Mouse (Mus musculus) liver, embryonic 16.5 days (tissue): ENCODE measurements around the gene Cpne5. TPM values are rescaled to one million over a fixed set of nuclear protein-coding genes. Genes with fewer than 3 reads are reported as not detected.
A peak's percentile ranks its signal among the peaks of the same experiment; 100 is the strongest.
"Not testable (repeated sequence)": the region's sequence is repeated elsewhere in the genome, so short reads cannot be mapped to it uniquely, and the experiment has no call there.

Experiments
- ATAC-seq: fragments of 200-750 bp; cut with Nextera tagmentation; 2 replicates; pipeline ENCODE4 v1.8.0; 2017; ENCODE audit warnings: low read depth, mild to moderate bottlenecking, moderate number of reproducible peaks, moderate library complexity
- H3K27ac ChIP-seq: fragments of 300-500 bp; sonication (generic); 2 replicates; pipeline ENCODE4 v1.5.1; 2014; ENCODE audit warnings: mild to moderate bottlenecking, low read length
- H3K27me3 ChIP-seq: fragments of 300-500 bp; sonication (generic); 2 replicates; pipeline ENCODE4 v1.6.1; 2014; ENCODE audit warnings: low read depth, low read length, mixed read lengths; ENCODE audit not compliant: control insufficient read depth, insufficient read depth
- H3K36me3 ChIP-seq: fragments of 300-500 bp; sonication (generic); 2 replicates; pipeline ENCODE4 v1.6.1; 2014; ENCODE audit warnings: mild to moderate bottlenecking; ENCODE audit not compliant: control insufficient read depth, insufficient read depth
- H3K4me1 ChIP-seq: fragments of 300-500 bp; sonication (generic); 2 replicates; pipeline ENCODE4 v1.6.1; 2014; ENCODE audit warnings: low read depth, low read length, mixed read lengths; ENCODE audit not compliant: control insufficient read depth
- H3K4me2 ChIP-seq: fragments of 300-500 bp; sonication (generic); 2 replicates; pipeline ENCODE4 v1.6.1; 2014; ENCODE audit warnings: low read depth, low read length, mixed read lengths
- H3K4me3 ChIP-seq: fragments of 300-500 bp; sonication (generic); 2 replicates; pipeline ENCODE4 v1.5.1; 2014; ENCODE audit warnings: low read depth, mild to moderate bottlenecking, low read length
- H3K9ac ChIP-seq: fragments of 300-500 bp; sonication (generic); 2 replicates; pipeline ENCODE4 v1.6.1; 2014; ENCODE audit warnings: low read depth, low read length
- H3K9me3 ChIP-seq: fragments of 300-500 bp; sonication (generic); replicated peaks from 2 replicates; pipeline ENCODE4 v1.6.1; 2016; ENCODE audit warnings: low read length; ENCODE audit not compliant: control insufficient read depth
- WGBS: fragments of 180-500 bp; shearing (Covaris S2); extraction: QIAGEN DNeasy Blood & Tissue Kit; methylation state at CpG from one replicate; pipeline ENCODE4 v1.1.7; 2014; ENCODE audit not compliant: insufficient replicate concordance; 5-methylcytosine and 5-hydroxymethylcytosine counted together
- polyA plus RNA-seq: library from polyadenylated mRNA; unstranded; fragments of >200 nt; fragmentation: Nextera tagmentation; extraction: Ambion mirVana; gene quantifications from 2 replicates; pipeline ENCODE4 v1.2.1, GENCODE M21; 2015

Cpne5 gene
- polyA plus RNA-seq, 1 experiment from 2014 or later = 0.24 TPM

- ATAC-seq = no peak
- H3K36me3 ChIP-seq = peaks cover 24% of the 10 kb centered on the region
- H3K27me3 ChIP-seq = no peaks in the 10 kb centered on the region
- 85% methylated on average over 15 of the region's 15 CpGs for WGBS
- H3K27ac ChIP-seq = no peak overlapping the region
- H3K9me3 ChIP-seq = no peaks in the 10 kb centered on the region
- no peak overlapping the region for H3K9ac ChIP-seq
- H3K4me2 ChIP-seq = no peak overlapping the region
- peaks cover 55% of the 10 kb centered on the region for H3K4me1 ChIP-seq
- no peak overlapping the region for H3K4me3 ChIP-seq
Observed at GRCm38 (mm10) chr17:29260501-29260900, 22.5 kb upstream of the Cpne5 start.

GRCm38 (mm10) chr17:29259489-29259888 lies 21.5 kb upstream of the Cpne5 start:
- Histone ChIP-seq H3K4me1 (peaks cover 49% of the 10 kb centered on the region), H3K4me3 (no peak overlapping the region), H3K9me3 (no peaks in the 10 kb centered on the region), H3K27ac (0 out of 2 replicates have a peak overlapping the region, but pooled peaks have one; percentile 20), H3K27me3 (no peaks in the 10 kb centered on the region), H3K9ac (no peak overlapping the region; the same call in 1 of the 2 replicates), H3K4me2 (no peak overlapping the region), H3K36me3 (peaks cover 27% of the 10 kb centered on the region)
- 3% methylated on average over 3 of the region's 3 CpGs for WGBS
- ATAC-seq = peak; percentile 33; the same call in 1 of the 2 replicates

DNA sequence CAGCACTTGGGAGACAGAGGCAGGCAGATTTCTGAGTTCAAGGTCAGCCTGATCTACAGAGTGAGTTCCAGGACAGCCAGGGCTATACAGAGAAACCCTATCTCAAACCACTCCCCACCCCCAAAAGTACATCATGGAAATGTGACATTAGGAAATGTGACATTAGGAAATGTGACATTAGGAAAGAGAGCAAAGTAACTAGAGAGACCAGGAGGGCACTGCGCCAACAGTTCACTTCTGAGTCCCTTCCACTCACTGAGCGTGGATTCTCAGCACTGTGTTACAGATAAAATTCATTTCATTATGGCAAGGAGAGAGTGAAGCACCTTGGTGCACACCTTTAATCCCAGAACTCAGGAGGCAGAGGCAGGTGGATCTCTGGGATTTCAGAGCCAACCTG lies 21.0 kb upstream of the Cpne5 start:
- no peak overlapping the region for H3K9ac ChIP-seq
- H3K4me2 ChIP-seq = peak overlapping the region; percentile 13; the same call in 1 of the 2 replicates
- ATAC-seq = no peak; the same call in 1 of the 2 replicates
- H3K9me3 ChIP-seq = no peaks in the 10 kb centered on the region
- 72% methylated on average over 2 of the region's 2 CpGs for WGBS
- H3K4me3 ChIP-seq = no peak overlapping the region
- no peaks in the 10 kb centered on the region for H3K27me3 ChIP-seq
- H3K27ac ChIP-seq = 0 out of 2 replicates have a peak overlapping the region, but pooled peaks have one; percentile 14
- H3K36me3 ChIP-seq = peaks cover 30% of the 10 kb centered on the region
- H3K4me1 ChIP-seq = peaks cover 44% of the 10 kb centered on the region

GRCm38 (mm10) chr17:29258025-29258558 lies 20.1 kb upstream of the Cpne5 start:
- Histone ChIP-seq H3K4me3 (no peak overlapping the region), H3K27ac (no peak overlapping the region), H3K27me3 (no peaks in the 10 kb centered on the region), H3K36me3 (peaks cover 30% of the 10 kb centered on the region), H3K9me3 (no peaks in the 10 kb centered on the region), H3K9ac (no peak overlapping the region), H3K4me1 (peaks cover 43% of the 10 kb centered on the region), H3K4me2 (no peak overlapping the region)
- WGBS = 79% methylated on average over 10 of the region's 10 CpGs
- no peak for ATAC-seq

DNA sequence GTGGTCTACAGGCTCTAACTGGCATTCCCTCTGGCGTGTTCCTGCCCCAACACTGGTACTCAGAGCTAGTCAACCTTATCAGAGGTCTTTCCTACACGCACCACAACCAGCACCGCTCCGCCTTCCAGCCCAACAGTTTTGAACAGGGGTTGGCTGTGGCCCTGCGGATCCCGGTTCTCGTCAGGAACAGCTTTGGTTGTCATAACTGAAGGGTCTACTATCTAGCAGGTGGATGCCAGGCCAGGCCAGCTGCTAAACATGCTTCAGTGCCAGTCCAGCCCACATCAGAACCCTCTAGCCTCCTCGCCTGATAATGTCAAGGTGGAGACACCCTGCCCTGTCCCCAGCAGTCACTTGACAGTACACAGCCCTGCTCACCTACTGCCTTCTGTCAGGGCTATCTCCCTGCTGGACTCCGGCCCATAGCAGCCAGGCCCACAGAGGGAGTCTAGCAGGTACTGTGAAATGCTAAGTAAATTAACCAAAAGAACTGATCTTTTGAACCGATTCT lies 19.1 kb upstream of the Cpne5 start:
- Histone ChIP-seq H3K4me3 (no peak overlapping the region), H3K4me2 (no peak overlapping the region), H3K9me3 (no peaks in the 10 kb centered on the region), H3K9ac (no peak overlapping the region), H3K4me1 (peaks cover 34% of the 10 kb centered on the region), H3K27me3 (no peaks in the 10 kb centered on the region), H3K27ac (no peak overlapping the region), H3K36me3 (peaks cover 30% of the 10 kb centered on the region)
- ATAC-seq = no peak
- WGBS = 72% methylated on average over 10 of the region's 10 CpGs

- no peaks in the 10 kb centered on the region for H3K9me3 ChIP-seq
- ATAC-seq = no peak
- 88% methylated on average over 6 of the region's 6 CpGs for WGBS
- H3K9ac ChIP-seq = no peak overlapping the region
- H3K4me2 ChIP-seq = no peak overlapping the region
- H3K36me3 ChIP-seq = peaks cover 33% of the 10 kb centered on the region
- no peak overlapping the region for H3K27ac ChIP-seq
- H3K27me3 ChIP-seq = no peaks in the 10 kb centered on the region
- H3K4me3 ChIP-seq = no peak overlapping the region
- H3K4me1 ChIP-seq = peaks cover 32% of the 10 kb centered on the region
Observed at GRCm38 (mm10) chr17:29256507-29256906, 18.5 kb upstream of the Cpne5 start.

GRCm38 (mm10) chr17:29254784-29255183 lies 16.8 kb upstream of the Cpne5 start:
- H3K9me3 ChIP-seq, ATAC-seq, H3K27ac ChIP-seq, H3K9ac ChIP-seq, H3K27me3 ChIP-seq, H3K4me3 ChIP-seq, H3K4me2 ChIP-seq: not testable (repeated sequence)
- peaks cover 21% of the 10 kb centered on the region for H3K4me1 ChIP-seq
- H3K36me3 ChIP-seq = peaks cover 39% of the 10 kb centered on the region
- 89% methylated on average over 6 of the region's 6 CpGs for WGBS

DNA sequence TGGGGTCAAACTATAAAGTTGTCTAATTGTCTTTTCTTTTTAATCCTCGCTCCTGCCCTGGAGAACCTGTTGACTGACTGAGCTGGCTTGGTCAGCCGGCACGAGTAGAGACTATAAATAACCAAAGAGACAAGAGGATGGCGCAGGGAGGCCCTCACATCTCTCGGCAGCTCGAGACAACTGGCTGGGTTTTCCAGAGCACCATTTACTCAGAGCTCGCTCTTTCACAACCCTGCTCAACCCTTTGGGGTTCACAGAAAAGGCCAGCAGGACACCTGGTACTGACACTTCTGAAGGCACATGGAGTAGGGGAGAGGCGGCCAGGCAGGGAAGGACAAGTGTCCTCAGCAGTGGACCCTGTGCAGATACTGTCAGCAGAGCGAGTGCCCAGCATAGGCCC lies 15.7 kb upstream of the Cpne5 start:
- H3K36me3 ChIP-seq = peaks cover 39% of the 10 kb centered on the region
- no peak overlapping the region for H3K4me2 ChIP-seq
- H3K4me3 ChIP-seq = no peak overlapping the region
- WGBS = 76% methylated on average over 9 of the region's 9 CpGs
- ATAC-seq = no peak; the same call in 1 of the 2 replicates
- no peaks in the 10 kb centered on the region for H3K9me3 ChIP-seq
- no peaks in the 10 kb centered on the region for H3K27me3 ChIP-seq
- H3K27ac ChIP-seq = no peak overlapping the region
- H3K4me1 ChIP-seq = peaks cover 12% of the 10 kb centered on the region
- H3K9ac ChIP-seq = no peak overlapping the region

DNA sequence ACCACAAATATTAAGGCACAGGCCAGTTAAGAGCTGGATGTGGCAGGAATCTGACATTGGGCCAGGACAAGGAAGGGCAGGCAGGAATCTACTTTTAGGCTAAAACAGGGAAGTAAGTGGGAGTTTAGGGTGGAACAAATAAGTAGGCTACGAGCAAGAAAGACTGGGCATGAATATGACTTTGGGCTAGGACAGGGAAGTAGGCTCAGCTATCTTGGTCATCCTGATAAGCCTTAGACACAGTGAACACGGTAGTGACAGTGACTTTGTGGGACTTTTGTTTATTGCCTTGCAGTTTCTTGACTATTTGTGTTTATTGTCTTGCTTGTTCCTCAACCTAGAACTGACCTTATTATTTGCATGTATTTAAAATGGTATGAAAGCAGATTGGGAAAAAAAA lies 15.3 kb upstream of the Cpne5 start:
- ATAC-seq = no peak
- Histone ChIP-seq H3K36me3 (peaks cover 35% of the 10 kb centered on the region), H3K9me3 (no peaks in the 10 kb centered on the region), H3K4me1 (peaks cover 10% of the 10 kb centered on the region), H3K4me3 (no peak overlapping the region), H3K27ac (no peak overlapping the region), H3K9ac (no peak overlapping the region), H3K27me3 (no peaks in the 10 kb centered on the region), H3K4me2 (no peak overlapping the region)
- 41% methylated on average over 2 of the region's 2 CpGs for WGBS
